Mouse (Mus musculus) thymus, adult 2 months (tissue): ENCODE results near the gene Nxnl1. TPM values are rescaled to one million over a fixed set of nuclear protein-coding genes. Genes with fewer than 3 reads are reported as not detected.

Experiments used
- DNase-seq: peaks from one replicate; pipeline ENCODE4 v3.0.0; 2021
- H3K27ac ChIP-seq: fragments of 200-500 bp; 2 replicates; pipeline ENCODE4 v1.5.1; 2012; ENCODE audit warnings: low read length, control low read depth; ENCODE audit not compliant: control insufficient read depth, insufficient read depth
- H3K27me3 ChIP-seq: fragments of 200-500 bp; 2 replicates; pipeline ENCODE4 v1.6.1; 2012; ENCODE audit warnings: mild to moderate bottlenecking, low read length, moderate library complexity, mixed read lengths; ENCODE audit not compliant: control insufficient read depth, insufficient read depth
- H3K36me3 ChIP-seq: fragments of 200-500 bp; 2 replicates; pipeline ENCODE4 v1.6.1; 2012; ENCODE audit warnings: mild to moderate bottlenecking, low read length, moderate library complexity; ENCODE audit not compliant: control insufficient read depth, insufficient read depth
- H3K4me1 ChIP-seq: fragments of 200-500 bp; replicated peaks from 2 replicates; pipeline ENCODE4 v1.6.1; 2012; ENCODE audit warnings: low read length; ENCODE audit not compliant: control insufficient read depth, insufficient read depth
- H3K4me3 ChIP-seq: fragments of 200-500 bp; 2 replicates; pipeline ENCODE4 v1.5.1; 2012; ENCODE audit warnings: mild to moderate bottlenecking, low read length, control low read depth, moderate library complexity; ENCODE audit not compliant: control insufficient read depth, insufficient read depth
- CTCF ChIP-seq: fragments of 200-500 bp; IDR thresholded peaks from 2 replicates; pipeline ENCODE4 v1.5.1; 2012; ENCODE audit warnings: mild to moderate bottlenecking, control low read depth, low read length, moderate library complexity, borderline replicate concordance; ENCODE audit not compliant: control insufficient read depth, poor library complexity, insufficient read depth; ENCODE audit errors: extremely low read depth
- POLR2A ChIP-seq: fragments of 200-500 bp; IDR thresholded peaks from 2 replicates; pipeline ENCODE4 v1.6.1; 2012; ENCODE audit warnings: mild to moderate bottlenecking, low read length, control low read depth, moderate library complexity; ENCODE audit not compliant: control insufficient read depth, poor library complexity, insufficient read depth; ENCODE audit errors: extremely low read depth
- WGBS: fragments of 180-500 bp; shearing (Covaris S2); methylation state at CpG from one replicate; pipeline ENCODE4 v1.1.7; 2018; 5-methylcytosine and 5-hydroxymethylcytosine counted together
- polyA plus RNA-seq: library from polyadenylated mRNA; depleted of rRNA; stranded (reverse); fragments of >200 nt; gene quantifications from 2 replicates; pipeline ENCODE4 v1.2.3, GENCODE M21; 2012

Nxnl1 gene
- polyA plus RNA-seq, 1 experiment, result 0.05 TPM

DNA sequence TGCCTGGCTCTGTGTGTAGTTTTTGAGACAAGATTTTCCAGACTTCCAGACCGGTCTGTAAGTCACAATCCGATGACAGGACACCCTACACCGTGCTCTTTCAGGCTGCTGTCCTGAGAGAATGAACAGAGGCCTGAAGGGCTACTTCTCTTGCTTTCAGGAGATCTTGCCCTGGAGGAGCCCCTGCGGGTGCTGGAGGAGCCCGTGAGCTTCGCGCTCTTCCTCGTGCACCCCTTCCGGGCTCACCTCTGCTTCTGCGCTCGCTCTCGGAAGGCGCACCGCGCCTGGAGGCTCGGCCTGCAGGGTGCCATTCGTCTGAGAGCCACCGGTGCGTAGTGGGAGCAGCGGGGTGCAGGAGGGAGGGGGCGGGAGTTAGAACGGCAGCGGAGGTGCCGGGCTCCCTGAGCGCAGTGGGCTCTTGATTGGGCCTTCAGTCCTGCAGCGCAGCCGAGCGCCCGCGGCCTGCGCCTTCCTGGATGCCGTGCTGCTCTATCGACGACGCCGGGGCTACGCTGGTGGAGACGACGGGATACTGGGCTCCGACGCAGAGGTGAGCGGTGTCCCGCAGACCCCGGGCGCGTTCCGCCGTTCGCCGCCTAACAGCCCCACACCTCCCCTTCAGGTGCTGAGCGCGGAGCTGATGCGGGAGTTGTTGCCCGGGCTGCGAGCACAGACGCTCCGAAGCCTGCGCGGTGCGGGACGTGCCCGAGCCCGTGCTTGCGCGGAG is 35.7 kb upstream of the Nxnl1 start:
- H3K36me3 ChIP-seq, result no peaks in the 10 kb centered on the region

DNA sequence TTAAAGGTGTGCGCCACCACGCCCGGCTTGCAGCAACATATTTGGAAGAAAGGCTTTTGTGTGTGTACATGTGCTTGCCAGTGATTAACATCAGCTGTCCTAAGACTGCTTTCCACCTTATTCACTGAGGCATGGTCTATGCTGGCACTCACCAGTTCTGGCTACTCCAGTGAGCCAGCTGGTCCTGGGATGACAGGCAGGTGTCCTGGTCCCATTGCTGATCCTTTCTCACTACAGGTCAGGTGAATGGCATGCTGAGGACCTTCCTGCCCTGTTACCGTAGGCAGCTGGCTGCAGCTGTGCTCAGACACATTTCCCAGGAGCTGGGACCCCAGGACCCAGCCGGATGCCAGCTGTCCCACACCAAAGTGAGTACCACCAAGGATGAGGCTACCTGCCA is 32.4 kb upstream of the Nxnl1 start:
- Histone ChIP-seq H3K27ac (no peak overlapping the region), H3K36me3 (no peaks in the 10 kb centered on the region), H3K27me3 (no peaks in the 10 kb centered on the region), H3K4me3 (no peak overlapping the region), H3K4me1 (peaks cover 38% of the 10 kb centered on the region)
- DNase-seq, result no peak
- TF ChIP-seq POLR2A (no peak), CTCF (no peak)
- WGBS, result 94% methylated on average over 5 of the region's 5 CpGs

More for the DNA sequence above, 35.7 kb upstream of the Nxnl1 start:
- H3K4me3 ChIP-seq, result peak overlapping the region; percentile 42
- DNase-seq, result peak; percentile 55
- 7% methylated on average over 65 of the region's 65 CpGs for WGBS
- H3K4me1 ChIP-seq, result peaks cover 16% of the 10 kb centered on the region
- H3K27ac ChIP-seq, result no peak overlapping the region
- H3K27me3 ChIP-seq, result no peaks in the 10 kb centered on the region
- TF ChIP-seq CTCF, result no peak; the same call in 1 of the 2 replicates
- TF ChIP-seq POLR2A, result no peak

DNA sequence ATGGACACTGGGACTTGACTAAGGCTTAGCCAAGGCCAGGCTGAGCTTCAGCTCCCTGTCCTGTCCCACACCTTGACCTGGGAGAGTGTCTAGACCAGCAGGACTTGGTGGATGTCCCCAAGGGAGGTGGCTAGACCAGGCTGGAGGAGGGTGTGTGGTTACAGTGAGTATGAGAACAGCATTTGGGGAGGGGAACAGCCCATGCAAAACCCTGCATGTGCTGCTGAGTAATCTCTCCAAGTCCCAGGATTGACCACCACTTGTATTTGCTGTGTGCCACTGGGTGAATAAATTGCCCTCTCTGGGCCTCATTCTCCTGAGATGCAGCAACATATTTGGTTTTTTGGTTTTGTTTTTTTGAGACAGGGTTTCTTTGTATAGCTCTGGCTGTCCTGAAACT is 32.0 kb upstream of the Nxnl1 start:
- Histone ChIP-seq H3K27me3 (no peaks in the 10 kb centered on the region), H3K4me3 (no peak overlapping the region), H3K4me1 (peaks cover 41% of the 10 kb centered on the region), H3K36me3 (no peaks in the 10 kb centered on the region), H3K27ac (no peak overlapping the region)
- TF ChIP-seq POLR2A, result no peak
- no peak for TF ChIP-seq CTCF
- no peak for DNase-seq

DNA sequence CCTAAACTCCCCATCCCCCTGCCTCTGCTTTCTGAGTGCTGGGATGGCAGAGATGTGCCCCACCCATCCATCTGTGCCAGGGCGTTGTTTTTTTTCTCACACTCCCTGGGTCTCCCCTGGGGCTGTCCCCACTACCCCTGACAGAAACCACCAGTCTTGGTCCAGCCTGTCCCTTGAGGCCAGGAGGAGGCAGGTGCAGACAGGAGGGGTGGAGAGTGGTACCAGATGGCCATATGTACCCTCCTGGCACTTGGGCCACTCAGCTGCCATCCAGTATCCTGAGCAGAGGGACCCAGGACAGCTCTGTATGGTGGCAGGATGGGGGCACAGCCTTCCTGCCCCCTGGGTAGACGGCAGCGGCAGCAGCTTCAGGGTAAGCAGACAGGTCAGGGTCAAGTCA is 31.1 kb upstream of the Nxnl1 start, which contains the start of gene Fam129c:
Gene Fam129c, plus strand, starts transcription at position 198 of the 400 bp plus-strand sequence.
- no peak for DNase-seq
- Histone ChIP-seq H3K4me3 (no peak within 1 kb of the TSS), H3K36me3 (no peaks in the 10 kb centered on the region), H3K27ac (no peak within 1 kb of the TSS), H3K27me3 (no peaks in the 10 kb centered on the region), H3K4me1 (peaks cover 48% of the 10 kb centered on the region)
- no peak for TF ChIP-seq POLR2A
- TF ChIP-seq CTCF, result no peak
- 89% methylated on average over 3 of the region's 3 CpGs for WGBS

DNA sequence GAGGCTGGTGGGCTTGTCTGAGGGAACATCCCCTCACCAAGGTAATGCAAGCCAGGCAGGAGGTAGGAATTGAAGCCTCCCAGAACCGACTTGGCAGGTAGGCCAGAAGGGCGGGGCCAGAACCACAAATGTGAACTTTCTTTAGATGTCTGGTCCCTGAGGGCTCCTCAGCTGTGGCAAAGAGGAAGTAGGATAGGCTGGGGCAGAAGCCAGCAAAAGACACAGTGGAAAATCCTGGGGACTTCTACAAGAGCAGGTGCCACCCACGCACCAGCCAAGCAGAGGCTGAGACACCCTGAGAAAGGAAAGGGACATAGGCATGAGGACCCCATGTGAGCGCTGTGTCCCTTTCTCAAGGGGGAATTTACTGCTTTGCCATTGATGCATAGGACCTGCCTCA is 30.4 kb upstream of the Nxnl1 start:
- no peak for DNase-seq

DNA sequence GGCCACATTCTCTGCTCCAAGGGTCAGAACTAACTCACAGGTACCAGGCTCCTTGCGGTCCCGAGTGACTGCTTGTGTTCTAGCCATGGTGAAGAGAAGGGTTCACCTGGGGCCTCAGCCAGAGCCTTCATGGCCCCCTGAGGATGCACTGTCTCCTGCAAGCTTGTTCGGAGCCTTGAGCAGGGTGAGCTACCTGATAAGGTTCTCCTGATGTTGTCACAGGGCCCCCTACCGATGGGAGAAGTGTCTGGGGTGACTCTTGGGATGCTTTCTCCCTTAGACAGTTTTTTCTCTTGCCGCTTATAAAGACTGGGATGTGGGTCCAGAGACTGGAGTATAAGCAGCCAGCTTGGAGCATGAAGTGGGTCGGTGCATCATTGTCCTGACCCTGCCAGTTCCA is 30.0 kb upstream of the Nxnl1 start:
- 66% methylated on average over 6 of the region's 6 CpGs for WGBS
- TF ChIP-seq POLR2A (no peak), CTCF (no peak)
- Histone ChIP-seq H3K27me3 (no peaks in the 10 kb centered on the region), H3K4me3 (no peak overlapping the region), H3K36me3 (no peaks in the 10 kb centered on the region), H3K4me1 (peaks cover 39% of the 10 kb centered on the region), H3K27ac (no peak overlapping the region)
- DNase-seq, result no peak

More for the DNA sequence above, 30.4 kb upstream of the Nxnl1 start:
- Histone ChIP-seq H3K27me3 (no peaks in the 10 kb centered on the region), H3K4me1 (peaks cover 42% of the 10 kb centered on the region), H3K4me3 (no peak overlapping the region), H3K36me3 (no peaks in the 10 kb centered on the region), H3K27ac (no peak overlapping the region)
- 31% methylated on average over 4 of the region's 4 CpGs for whole genome bisulfite sequencing
- no peak for TF ChIP-seq POLR2A
- no peak for TF ChIP-seq CTCF
